Mouse (Mus musculus): ENCODE measurements around the gene Disp1. TPM values are rescaled to one million over a fixed set of nuclear protein-coding genes. Genes with fewer than 3 reads are reported as not detected.

Gene Disp1
- total and polyA plus RNA-seq, 3 experiments, result 7.3 to 10.6 (median 8.4) TPM

GRCm38 (mm10) chr1:183140511-183141268 is 80.6 kb downstream of the Disp1 start:
- no peaks in the 10 kb centered on the region for H3K27me3 ChIP-seq (ENCODE audit: control insufficient read depth, insufficient read depth, low read length)
- H3K79me2 ChIP-seq (replicated peaks; ENCODE audit: control insufficient read depth, insufficient read depth, low read length), result 0 out of 2 replicates have a peak, but pooled peaks cover 2% of the 10 kb centered on the region
- peaks cover 12% of the 10 kb centered on the region for H3K4me1 ChIP-seq (ENCODE audit: control insufficient read depth, insufficient read depth, low read length)
- H3K4me3 ChIP-seq, result no peak overlapping the region
- no peaks in the 10 kb centered on the region; the same call in 1 of the 2 replicates for H3K36me3 ChIP-seq (ENCODE audit: control insufficient read depth, insufficient read depth, low read length)
- no peak for TF ChIP-seq EP300 (IDR thresholded peaks at IDR 0.05; ENCODE audit: insufficient read depth, low read depth, low read length)
- no peak for TF ChIP-seq POLR2A (IDR thresholded peaks at IDR 0.05; ENCODE audit: insufficient read depth, low read depth, low read length)
- no peak for TF ChIP-seq CTCF (IDR thresholded peaks at IDR 0.05)
- no peak for DNase-seq
- H3K27ac ChIP-seq, result no peak overlapping the region
- intact Hi-C loops (cut with DNase I), result loop anchor here (10.0 kb wide), 1 partner anchor 74 kb away; no protein-coding TSS in a partner anchor
- H3K9ac ChIP-seq (ENCODE audit: low read depth, low read length), result no peak overlapping the region
- 71% methylated on average over 12 of the region's 12 CpGs for WGBS

GRCm38 (mm10) chr1:183138088-183138487 is 83.2 kb downstream of the Disp1 start:
- peaks cover 11% of the 10 kb centered on the region for H3K4me1 ChIP-seq (ENCODE audit: control insufficient read depth, insufficient read depth, low read length)
- intact Hi-C loops (cut with DNase I), result no loop called here
- H3K4me3 ChIP-seq, result no peak overlapping the region
- H3K79me2 ChIP-seq (replicated peaks; ENCODE audit: control insufficient read depth, insufficient read depth, low read length), result peaks cover 3% of the 10 kb centered on the region; the same call in 1 of the 2 replicates
- no peak overlapping the region for H3K9ac ChIP-seq (ENCODE audit: low read depth, low read length)
- DNase-seq, result no peak
- H3K27ac ChIP-seq, result no peak overlapping the region
- H3K36me3 ChIP-seq (ENCODE audit: control insufficient read depth, insufficient read depth, low read length), result no peaks in the 10 kb centered on the region; the same call in 1 of the 2 replicates
- WGBS, result 81% methylated on average over 4 of the region's 4 CpGs
- no peaks in the 10 kb centered on the region for H3K27me3 ChIP-seq (ENCODE audit: control insufficient read depth, insufficient read depth, low read length)
- no peak for TF ChIP-seq POLR2A (IDR thresholded peaks at IDR 0.05; ENCODE audit: insufficient read depth, low read depth, low read length)
- TF ChIP-seq EP300 (IDR thresholded peaks at IDR 0.05; ENCODE audit: insufficient read depth, low read depth, low read length), result no peak
- no peak for TF ChIP-seq CTCF (IDR thresholded peaks at IDR 0.05)

GRCm38 (mm10) chr1:183134427-183134826 is 86.9 kb downstream of the Disp1 start:
- H3K27ac ChIP-seq, result no peak overlapping the region
- H3K4me1 ChIP-seq (ENCODE audit: control insufficient read depth, insufficient read depth, low read length), result peaks cover 1% of the 10 kb centered on the region
- no peak for DNase-seq
- H3K27me3 ChIP-seq (ENCODE audit: control insufficient read depth, insufficient read depth, low read length), result no peaks in the 10 kb centered on the region
- intact Hi-C loops (cut with DNase I), result no loop called here
- no peak overlapping the region for H3K4me3 ChIP-seq
- WGBS, result 44% methylated on average over 4 of the region's 4 CpGs
- H3K79me2 ChIP-seq (replicated peaks; ENCODE audit: control insufficient read depth, insufficient read depth, low read length), result peaks cover 1% of the 10 kb centered on the region; the same call in 1 of the 2 replicates
- TF ChIP-seq CTCF (IDR thresholded peaks at IDR 0.05), result no peak
- H3K36me3 ChIP-seq (ENCODE audit: control insufficient read depth, insufficient read depth, low read length), result no peaks in the 10 kb centered on the region; the same call in 1 of the 2 replicates
- no peak overlapping the region for H3K9ac ChIP-seq (ENCODE audit: low read depth, low read length)

- H3K9ac ChIP-seq (ENCODE audit: low read depth, low read length), result no peak overlapping the region
- WGBS, result 87% methylated on average over 3 of the region's 3 CpGs
- H3K79me2 ChIP-seq (replicated peaks; ENCODE audit: control insufficient read depth, insufficient read depth, low read length), result peaks cover 1% of the 10 kb centered on the region; the same call in 1 of the 2 replicates
- no peak for DNase-seq
- intact Hi-C loops (cut with DNase I), result no loop called here
- H3K4me1 ChIP-seq (ENCODE audit: control insufficient read depth, insufficient read depth, low read length), result peaks cover 1% of the 10 kb centered on the region
- TF ChIP-seq POLR2A (IDR thresholded peaks at IDR 0.05; ENCODE audit: insufficient read depth, low read depth, low read length), result no peak
- TF ChIP-seq EP300 (IDR thresholded peaks at IDR 0.05; ENCODE audit: insufficient read depth, low read depth, low read length), result no peak
- TF ChIP-seq CTCF (IDR thresholded peaks at IDR 0.05), result no peak
- H3K27me3 ChIP-seq (ENCODE audit: control insufficient read depth, insufficient read depth, low read length), result no peaks in the 10 kb centered on the region
- H3K4me3 ChIP-seq, result no peak overlapping the region
- H3K36me3 ChIP-seq (ENCODE audit: control insufficient read depth, insufficient read depth, low read length), result no peaks in the 10 kb centered on the region; the same call in 1 of the 2 replicates
- no peak overlapping the region for H3K27ac ChIP-seq
Observed at GRCm38 (mm10) chr1:183133440-183133839, 87.9 kb downstream of the Disp1 start.

GRCm38 (mm10) chr1:183127246-183127645 is 94.1 kb downstream of the Disp1 start:
- no peaks in the 10 kb centered on the region for H3K36me3 ChIP-seq (ENCODE audit: control insufficient read depth, insufficient read depth, low read length)
- WGBS, result 78% methylated on average over 4 of the region's 4 CpGs
- no peaks in the 10 kb centered on the region for H3K27me3 ChIP-seq (ENCODE audit: control insufficient read depth, insufficient read depth, low read length)
- H3K9ac ChIP-seq (ENCODE audit: low read depth, low read length), result no peak overlapping the region
- no peaks in the 10 kb centered on the region for H3K79me2 ChIP-seq (replicated peaks; ENCODE audit: control insufficient read depth, insufficient read depth, low read length)
- DNase-seq, result no peak
- H3K4me3 ChIP-seq, result no peak overlapping the region
- intact Hi-C loops (cut with DNase I), result no loop called here
- H3K27ac ChIP-seq, result no peak overlapping the region
- TF ChIP-seq CTCF (IDR thresholded peaks at IDR 0.05) (no peak), EP300 (IDR thresholded peaks at IDR 0.05; ENCODE audit: insufficient read depth, low read depth, low read length) (no peak), POLR2A (IDR thresholded peaks at IDR 0.05; ENCODE audit: insufficient read depth, low read depth, low read length) (no peak)
- H3K4me1 ChIP-seq (ENCODE audit: control insufficient read depth, insufficient read depth, low read length), result no peaks in the 10 kb centered on the region

- no peak overlapping the region for H3K27ac ChIP-seq
- DNase-seq, result no peak
- no peak for TF ChIP-seq CTCF (IDR thresholded peaks at IDR 0.05)
- TF ChIP-seq EP300 (IDR thresholded peaks at IDR 0.05; ENCODE audit: insufficient read depth, low read depth, low read length), result no peak
- TF ChIP-seq POLR2A (IDR thresholded peaks at IDR 0.05; ENCODE audit: insufficient read depth, low read depth, low read length), result no peak
- intact Hi-C loops (cut with DNase I), result no loop called here
- no peaks in the 10 kb centered on the region for H3K4me1 ChIP-seq (ENCODE audit: control insufficient read depth, insufficient read depth, low read length)
- H3K36me3 ChIP-seq (ENCODE audit: control insufficient read depth, insufficient read depth, low read length), result no peaks in the 10 kb centered on the region
- no peaks in the 10 kb centered on the region for H3K27me3 ChIP-seq (ENCODE audit: control insufficient read depth, insufficient read depth, low read length)
- 88% methylated on average over 3 of the region's 3 CpGs for WGBS
- H3K4me3 ChIP-seq, result no peak overlapping the region
- H3K79me2 ChIP-seq (replicated peaks; ENCODE audit: control insufficient read depth, insufficient read depth, low read length), result no peaks in the 10 kb centered on the region
- no peak overlapping the region for H3K9ac ChIP-seq (ENCODE audit: low read depth, low read length)
Observed at GRCm38 (mm10) chr1:183123725-183124124, 97.6 kb downstream of the Disp1 start.

Data from heart, adult 2 months (tissue).